Mouse (Mus musculus): Measurements from ENCODE around the gene Pde7b.

DNA sequence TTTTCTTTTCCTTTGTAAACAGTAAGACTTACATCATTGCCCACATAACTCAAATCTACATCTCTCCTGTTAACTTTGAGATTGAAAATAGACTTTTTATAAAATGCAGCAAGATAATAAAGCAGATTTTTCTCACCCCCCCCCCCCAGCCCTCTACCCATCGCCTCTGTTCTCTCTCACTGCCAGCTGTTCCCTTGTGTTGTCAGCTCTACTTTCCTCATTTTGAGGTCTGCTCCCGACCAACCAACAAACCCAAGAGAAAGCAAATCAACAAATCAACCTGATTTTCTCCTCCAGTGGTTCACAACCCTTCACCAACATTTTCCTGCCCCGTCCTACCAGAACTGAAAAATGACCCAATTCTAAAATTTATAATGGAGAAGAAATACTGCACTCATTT, 916 bp downstream of the Pde7b start:
- TF ChIP-seq POLR2A (IDR thresholded peaks at IDR 0.05; ENCODE audit: insufficient read depth, low read depth, low read length) = no peak
- TF ChIP-seq CTCF (IDR thresholded peaks at IDR 0.05) = no peak
